Mouse (Mus musculus): ENCODE measurements at regions not wholly inside any gene's neighbourhood (a gene's known extent, or its start where the extent isn't known, plus 50 kb on each side); places are given as distances from the start of the nearest gene placed in this dataset.

DNA sequence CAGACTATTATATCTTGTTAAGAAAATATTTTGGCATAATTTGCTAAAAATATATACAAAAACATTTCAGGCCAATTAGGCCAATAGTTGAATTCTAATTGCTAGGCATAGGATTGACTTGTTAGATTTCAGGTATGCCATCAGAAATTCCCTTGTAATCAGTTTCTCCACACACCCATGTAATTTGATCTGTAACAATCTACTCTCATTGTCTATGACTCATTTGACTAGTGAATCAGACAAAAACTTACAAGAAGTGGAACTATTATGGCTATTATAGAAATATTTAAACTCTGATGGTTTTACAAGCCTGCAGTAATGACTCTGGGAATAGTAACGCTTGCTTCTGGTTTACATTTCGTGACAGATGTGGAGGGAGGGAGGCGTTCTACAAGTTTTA lies 338.9 kb upstream of the Ptbp2 start:
- ATAC-seq, result no peak
- H3K4me3 ChIP-seq (ENCODE audit: low read depth, low read length), result no peak overlapping the region
- H3K36me3 ChIP-seq (ENCODE audit: insufficient read depth), result no peaks in the 10 kb centered on the region
- no peaks in the 10 kb centered on the region for H3K9me3 ChIP-seq (ENCODE audit: low read length)
- no peak overlapping the region for H3K27ac ChIP-seq (ENCODE audit: low read depth, low read length)
- TF ChIP-seq CTCF (IDR thresholded peaks at IDR 0.05; ENCODE audit: low read depth), result no peak
- no peak overlapping the region for H3K9ac ChIP-seq
- no peaks in the 10 kb centered on the region for H3K4me1 ChIP-seq (ENCODE audit: insufficient read depth)
- H3K4me2 ChIP-seq (ENCODE audit: low read depth), result no peak overlapping the region
- H3K27me3 ChIP-seq (ENCODE audit: insufficient read depth, low read length), result no peaks in the 10 kb centered on the region
- 93% methylated on average over 3 of the region's 3 CpGs for WGBS
- DNase-seq, result no peak

DNA sequence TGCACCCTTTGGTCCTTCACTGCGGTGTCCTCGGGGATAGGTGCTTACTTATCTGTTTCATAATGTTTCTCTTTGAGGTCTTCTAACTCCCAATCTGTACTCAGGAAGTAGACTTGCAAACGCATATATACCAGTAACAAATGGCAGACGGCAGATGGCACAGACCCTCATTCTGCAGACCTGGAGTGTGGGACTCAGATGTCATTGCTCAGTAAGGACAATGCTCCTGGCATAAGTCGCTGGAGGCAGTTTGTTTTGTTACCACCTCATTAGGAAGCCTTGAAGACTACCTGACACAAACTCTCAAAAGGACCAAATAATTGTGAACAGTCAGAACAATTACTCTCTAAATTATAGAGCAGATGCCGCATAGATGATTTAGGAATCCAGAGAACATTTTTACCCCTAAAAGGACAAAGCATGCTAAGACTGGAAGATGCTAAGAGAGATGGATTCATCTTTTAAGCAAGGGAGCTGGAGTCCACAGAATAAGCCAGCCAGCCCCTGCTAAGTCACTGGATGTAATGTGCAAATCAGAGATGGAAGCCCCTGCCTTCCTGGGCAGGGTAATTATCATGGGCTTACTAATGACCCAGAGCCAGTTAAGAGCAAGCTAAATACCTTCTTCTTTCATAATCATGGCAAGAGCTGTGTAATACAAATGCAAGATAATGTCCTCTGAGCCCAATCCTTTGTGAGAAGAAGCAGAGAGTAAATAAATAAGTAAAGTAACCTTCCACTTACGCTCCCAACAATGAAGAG lies 299.1 kb upstream of the Ptbp2 start:
- no peaks in the 10 kb centered on the region for H3K9me3 ChIP-seq (ENCODE audit: low read length)
- ATAC-seq, result no peak
- no peak overlapping the region for H3K9ac ChIP-seq
- H3K4me1 ChIP-seq (ENCODE audit: insufficient read depth), result no peaks in the 10 kb centered on the region
- no peaks in the 10 kb centered on the region for H3K36me3 ChIP-seq (ENCODE audit: insufficient read depth)
- 57% methylated on average over 7 of the region's 7 CpGs for WGBS
- H3K4me3 ChIP-seq (ENCODE audit: low read depth, low read length), result no peak overlapping the region
- no peak overlapping the region for H3K27ac ChIP-seq (ENCODE audit: low read depth, low read length)
- H3K27me3 ChIP-seq (ENCODE audit: insufficient read depth, low read length), result no peaks in the 10 kb centered on the region
- TF ChIP-seq CTCF (IDR thresholded peaks at IDR 0.05; ENCODE audit: low read depth), result no peak
- H3K4me2 ChIP-seq (ENCODE audit: low read depth), result no peak overlapping the region
- no peak for DNase-seq

DNA sequence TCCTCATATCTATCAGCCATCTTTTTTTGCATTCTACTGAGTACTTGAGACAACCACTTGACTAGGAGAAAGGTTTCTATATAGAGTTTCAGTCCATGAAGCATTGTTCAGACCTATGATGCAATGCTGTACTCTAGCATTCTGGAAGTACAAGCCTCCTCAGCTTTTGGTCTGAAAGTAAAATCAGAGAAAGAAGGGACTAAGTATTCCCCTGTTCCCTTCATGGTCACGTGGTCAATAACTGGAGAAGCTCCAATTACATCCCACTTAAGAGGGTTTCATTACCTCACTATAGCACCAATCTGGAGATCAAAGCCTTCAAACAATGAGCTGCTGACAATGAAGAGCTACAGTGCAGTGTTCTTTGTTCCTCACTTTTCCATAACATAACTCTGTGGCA lies 289.3 kb upstream of the Ptbp2 start:
- no peak for DNase-seq
- ATAC-seq, result no peak
- no peaks in the 10 kb centered on the region for H3K27me3 ChIP-seq (ENCODE audit: insufficient read depth, low read length)
- no peaks in the 10 kb centered on the region for H3K9me3 ChIP-seq (ENCODE audit: low read length)
- H3K4me2 ChIP-seq (ENCODE audit: low read depth), result no peak overlapping the region
- no peak overlapping the region for H3K4me3 ChIP-seq (ENCODE audit: low read depth, low read length)
- no peaks in the 10 kb centered on the region for H3K36me3 ChIP-seq (ENCODE audit: insufficient read depth)
- no peak overlapping the region for H3K9ac ChIP-seq
- WGBS, result 14% methylated on average over 1 of the region's 1 CpGs
- no peak for TF ChIP-seq CTCF (IDR thresholded peaks at IDR 0.05; ENCODE audit: low read depth)
- no peak overlapping the region for H3K27ac ChIP-seq (ENCODE audit: low read depth, low read length)
- H3K4me1 ChIP-seq (ENCODE audit: insufficient read depth), result no peaks in the 10 kb centered on the region

GRCm38 (mm10) chr3:120065714-120066113 lies 281.4 kb upstream of the Ptbp2 start:
- WGBS, result 87% methylated on average over 6 of the region's 6 CpGs
- Histone ChIP-seq H3K4me1 (ENCODE audit: insufficient read depth) (no peaks in the 10 kb centered on the region; the same call in 1 of the 2 replicates), H3K4me2 (ENCODE audit: low read depth) (no peak overlapping the region), H3K36me3 (ENCODE audit: insufficient read depth) (no peaks in the 10 kb centered on the region), H3K9me3 (ENCODE audit: low read length) (no peaks in the 10 kb centered on the region), H3K4me3 (ENCODE audit: low read depth, low read length) (no peak overlapping the region), H3K27me3 (ENCODE audit: insufficient read depth, low read length) (no peaks in the 10 kb centered on the region), H3K27ac (ENCODE audit: low read depth, low read length) (no peak overlapping the region), H3K9ac (no peak overlapping the region)
- DNase-seq, result no peak
- ATAC-seq, result no peak
- no peak for TF ChIP-seq CTCF (IDR thresholded peaks at IDR 0.05; ENCODE audit: low read depth)

- Histone ChIP-seq H3K4me2 (ENCODE audit: low read depth) (no peak overlapping the region), H3K9me3 (ENCODE audit: low read length) (no peaks in the 10 kb centered on the region), H3K4me3 (ENCODE audit: low read depth, low read length) (no peak overlapping the region), H3K4me1 (ENCODE audit: insufficient read depth) (no peaks in the 10 kb centered on the region; the same call in 1 of the 2 replicates), H3K9ac (no peak overlapping the region), H3K36me3 (ENCODE audit: insufficient read depth) (no peaks in the 10 kb centered on the region), H3K27me3 (ENCODE audit: insufficient read depth, low read length) (no peaks in the 10 kb centered on the region), H3K27ac (ENCODE audit: low read depth, low read length) (no peak overlapping the region)
- no peak for DNase-seq
- no peak for ATAC-seq
- 28% methylated on average over 5 of the region's 5 CpGs for WGBS
- no peak for TF ChIP-seq CTCF (IDR thresholded peaks at IDR 0.05; ENCODE audit: low read depth)
Measured at GRCm38 (mm10) chr3:120064854-120065480, 280.7 kb upstream of the Ptbp2 start.

DNA sequence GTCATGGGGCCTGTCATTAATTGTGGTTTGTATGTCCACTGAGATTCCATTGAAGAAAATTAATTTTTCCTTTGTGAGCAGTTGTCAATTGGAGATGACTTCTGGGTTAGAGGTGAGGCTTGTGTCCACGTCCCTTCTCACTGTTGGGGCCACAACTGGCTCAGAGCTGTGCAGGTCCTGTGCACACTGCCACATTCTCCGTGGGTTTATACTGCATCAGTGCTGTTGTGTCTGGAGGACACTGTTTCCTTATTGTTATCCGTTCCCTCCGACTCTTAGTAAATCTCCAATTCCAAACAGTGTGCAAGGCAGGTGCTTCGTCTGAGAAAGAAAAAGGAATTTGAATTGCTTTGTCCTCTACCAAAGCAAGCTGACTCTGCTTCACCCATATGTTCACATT lies 278.0 kb upstream of the Ptbp2 start:
- Histone ChIP-seq H3K36me3 (ENCODE audit: insufficient read depth) (no peaks in the 10 kb centered on the region), H3K4me3 (ENCODE audit: low read depth, low read length) (no peak overlapping the region), H3K4me1 (ENCODE audit: insufficient read depth) (no peaks in the 10 kb centered on the region; the same call in 1 of the 2 replicates), H3K27ac (ENCODE audit: low read depth, low read length) (no peak overlapping the region), H3K9me3 (ENCODE audit: low read length) (no peaks in the 10 kb centered on the region), H3K9ac (no peak overlapping the region), H3K27me3 (ENCODE audit: insufficient read depth, low read length) (no peaks in the 10 kb centered on the region), H3K4me2 (ENCODE audit: low read depth) (no peak overlapping the region)
- no peak for TF ChIP-seq CTCF (IDR thresholded peaks at IDR 0.05; ENCODE audit: low read depth)
- no peak for ATAC-seq
- WGBS, result 70% methylated on average over 5 of the region's 5 CpGs
- DNase-seq, result no peak

- no peaks in the 10 kb centered on the region; the same call in 1 of the 2 replicates for H3K4me1 ChIP-seq (ENCODE audit: insufficient read depth)
- ATAC-seq, result no peak
- H3K4me2 ChIP-seq (ENCODE audit: low read depth), result no peak overlapping the region
- DNase-seq, result no peak
- no peaks in the 10 kb centered on the region for H3K36me3 ChIP-seq (ENCODE audit: insufficient read depth)
- H3K27me3 ChIP-seq (ENCODE audit: insufficient read depth, low read length), result no peaks in the 10 kb centered on the region
- WGBS, result 15% methylated on average over 11 of the region's 11 CpGs
- no peak for TF ChIP-seq CTCF (IDR thresholded peaks at IDR 0.05; ENCODE audit: low read depth)
- no peak overlapping the region for H3K9ac ChIP-seq
- no peak overlapping the region for H3K4me3 ChIP-seq (ENCODE audit: low read depth, low read length)
- H3K9me3 ChIP-seq (ENCODE audit: low read length), result no peaks in the 10 kb centered on the region
- no peak overlapping the region for H3K27ac ChIP-seq (ENCODE audit: low read depth, low read length)
Measured at GRCm38 (mm10) chr3:120059959-120060358, 275.7 kb upstream of the Ptbp2 start.
